Mouse (Mus musculus) hindbrain, embryonic 12.5 days (tissue): Measurements from ENCODE around the gene Gm11554. TPM values are rescaled to one million over a fixed set of nuclear protein-coding genes. Genes with fewer than 3 reads are reported as not detected.

ENCODE experiments used
- ATAC-seq: fragments of 200-750 bp; cut with Nextera tagmentation; 2 replicates; pipeline ENCODE4 v1.8.0; 2017; ENCODE audit warnings: moderate TSS enrichment; ENCODE audit not compliant: low FRiP score
- H3K27ac ChIP-seq: fragments of 300-500 bp; sonication (generic); 2 replicates; pipeline ENCODE4 v1.5.1; 2016; ENCODE audit warnings: mild to moderate bottlenecking
- H3K27me3 ChIP-seq: fragments of 300-500 bp; sonication (generic); 2 replicates; pipeline ENCODE4 v1.6.1; 2016; ENCODE audit warnings: mild to moderate bottlenecking
- H3K36me3 ChIP-seq: fragments of 300-500 bp; sonication (generic); 2 replicates; pipeline ENCODE4 v1.6.1; 2016; ENCODE audit warnings: mild to moderate bottlenecking
- H3K4me1 ChIP-seq: fragments of 300-500 bp; sonication (generic); 2 replicates; pipeline ENCODE4 v1.6.1; 2016
- H3K4me2 ChIP-seq: fragments of 300-500 bp; sonication (generic); replicated peaks from 2 replicates; pipeline ENCODE4 v1.6.1; 2016; ENCODE audit warnings: mild to moderate bottlenecking
- H3K4me3 ChIP-seq: fragments of 300-500 bp; sonication (generic); 2 replicates; pipeline ENCODE4 v1.5.1; 2016; ENCODE audit warnings: mild to moderate bottlenecking
- H3K9ac ChIP-seq: fragments of 300-500 bp; sonication (generic); 2 replicates; pipeline ENCODE4 v1.6.1; 2016; ENCODE audit warnings: mild to moderate bottlenecking, moderate library complexity
- H3K9me3 ChIP-seq: fragments of 300-500 bp; sonication (generic); replicated peaks from 2 replicates; pipeline ENCODE4 v1.6.1; 2016; ENCODE audit warnings: mild to moderate bottlenecking
- WGBS: fragments of 180-500 bp; shearing (Covaris S2); methylation state at CpG from one replicate; pipeline ENCODE4 v1.1.7; 2016; 5-methylcytosine and 5-hydroxymethylcytosine counted together
- polyA plus RNA-seq: library from polyadenylated mRNA; unstranded; fragments of >200 nt; fragmentation: Nextera tagmentation; extraction: Ambion mirVana; gene quantifications from 2 replicates; pipeline ENCODE4 v1.2.1, GENCODE M21; 2016

The Gm11554 gene
- polyA plus RNA-seq, 1 experiment from 2014 or later = not detected

DNA sequence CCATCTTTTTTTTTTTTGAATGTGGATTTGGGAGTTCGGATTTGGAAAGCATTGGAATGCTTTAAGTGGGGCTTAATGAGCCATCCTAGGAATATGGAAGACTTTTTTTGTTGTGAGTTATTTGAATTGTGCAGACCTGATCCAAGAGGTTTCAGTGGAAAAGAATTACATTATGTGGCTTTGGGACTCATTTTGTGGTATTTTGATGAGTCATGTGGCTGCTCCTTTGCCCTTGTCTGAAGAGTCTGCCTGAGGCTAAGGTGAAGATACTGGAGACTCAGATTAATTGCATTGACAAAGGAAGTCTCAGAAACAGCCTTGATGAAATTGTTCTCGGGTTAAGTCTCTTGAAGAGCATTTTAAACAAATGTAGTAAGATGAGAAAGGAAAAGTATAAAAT lies 35.8 kb downstream of the Gm11554 start:
- Histone ChIP-seq H3K9ac (no peak overlapping the region), H3K4me1 (no peaks in the 10 kb centered on the region), H3K4me3 (no peak overlapping the region), H3K9me3 (no peaks in the 10 kb centered on the region), H3K27ac (no peak overlapping the region), H3K27me3 (no peaks in the 10 kb centered on the region), H3K36me3 (no peaks in the 10 kb centered on the region), H3K4me2 (no peak overlapping the region)
- 89% methylated on average over 2 of the region's 2 CpGs for WGBS
- ATAC-seq = no peak

DNA sequence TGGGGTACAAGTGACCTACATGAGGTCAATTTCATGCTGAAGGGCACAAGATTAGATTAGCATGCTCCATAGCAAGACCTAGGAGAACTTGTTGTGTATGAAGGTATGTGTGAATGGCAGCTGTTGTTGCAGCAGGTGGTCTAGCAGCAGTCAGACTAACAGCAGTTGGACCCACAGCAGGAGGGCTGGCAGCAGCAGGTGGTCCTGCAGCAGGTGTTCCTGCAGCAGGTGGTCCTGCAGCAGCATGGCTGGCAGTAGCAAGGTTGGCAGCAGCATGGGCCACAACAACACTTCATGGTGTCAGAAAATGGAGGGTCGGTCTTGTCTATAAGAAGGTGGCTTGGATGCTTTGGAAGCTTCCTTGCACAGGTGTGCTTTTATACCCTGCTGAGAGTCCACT lies 45.4 kb downstream of the Gm11554 start:
- H3K4me2 ChIP-seq = no peak overlapping the region
- no peaks in the 10 kb centered on the region for H3K27me3 ChIP-seq
- H3K27ac ChIP-seq = no peak overlapping the region
- no peaks in the 10 kb centered on the region for H3K36me3 ChIP-seq
- no peaks in the 10 kb centered on the region for H3K4me1 ChIP-seq
- WGBS = 95% methylated on average over 1 of the region's 1 CpGs
- H3K9ac ChIP-seq = no peak overlapping the region
- H3K4me3 ChIP-seq = no peak overlapping the region
- ATAC-seq = no peak
- H3K9me3 ChIP-seq = no peaks in the 10 kb centered on the region; the same call in 1 of the 2 replicates

Other genes with a start within 250 kb of the Gm11554 start
- not detected in 2 replicates for gene Krtap3-2, start 247.6 kb downstream of the Gm11554 start, polyA plus RNA-seq
- gene Gm11939, start 245.0 kb downstream of the Gm11554 start, polyA plus RNA-seq = not detected in 2 replicates
- not detected in 2 replicates for gene Krtap3-1, start 237.8 kb downstream of the Gm11554 start, polyA plus RNA-seq
- not detected in 2 replicates for gene Krtap1-5, start 223.4 kb downstream of the Gm11554 start, polyA plus RNA-seq
- gene Krtap1-4, start 220.8 kb downstream of the Gm11554 start, polyA plus RNA-seq = not detected in 2 replicates
- not detected in 2 replicates for gene Krtap1-3, start 213.1 kb downstream of the Gm11554 start, polyA plus RNA-seq
- not detected in 2 replicates for gene Krtap9-3, start 206.3 kb downstream of the Gm11554 start, polyA plus RNA-seq
- not detected in 2 replicates for gene Gm11938, start 201.1 kb downstream of the Gm11554 start, polyA plus RNA-seq
- gene Gm11937, start 194.3 kb downstream of the Gm11554 start, polyA plus RNA-seq = not detected in 2 replicates
- gene Krtap2-4, start 189.6 kb downstream of the Gm11554 start, polyA plus RNA-seq = not detected in 2 replicates
- not detected in 2 replicates for gene Gm11562, start 184.0 kb downstream of the Gm11554 start, polyA plus RNA-seq
- gene Krtap4-1, start 176.2 kb downstream of the Gm11554 start, polyA plus RNA-seq = not detected in 2 replicates
- not detected in 2 replicates for gene Krtap4-2, start 169.4 kb downstream of the Gm11554 start, polyA plus RNA-seq
- gene Krtap4-7, start 160.4 kb downstream of the Gm11554 start, polyA plus RNA-seq = not detected in 2 replicates
- not detected in 2 replicates for gene Gm11555, start 154.2 kb downstream of the Gm11554 start, polyA plus RNA-seq
- gene Gm11563, start 145.5 kb downstream of the Gm11554 start, polyA plus RNA-seq = not detected in 2 replicates
- gene Krtap4-6, start 138.5 kb downstream of the Gm11554 start, polyA plus RNA-seq = not detected in 2 replicates
- gene Gm14190, start 113.7 kb downstream of the Gm11554 start, polyA plus RNA-seq = not detected in 2 replicates
- gene Gm14180, start 70.2 kb downstream of the Gm11554 start, polyA plus RNA-seq = not detected in 2 replicates
- gene Gm11595, start 31.5 kb downstream of the Gm11554 start, polyA plus RNA-seq = not detected in 2 replicates
- gene Krtap4-8, start 23.7 kb downstream of the Gm11554 start, polyA plus RNA-seq = not detected in 2 replicates
- gene Krtap4-9, start 19.2 kb downstream of the Gm11554 start, polyA plus RNA-seq = not detected in 2 replicates
- not detected in 2 replicates for gene Gm11596, start 11.0 kb downstream of the Gm11554 start, polyA plus RNA-seq
- gene Gm11569, start 5.5 kb downstream of the Gm11554 start, polyA plus RNA-seq = not detected in 2 replicates
- not detected in 2 replicates for gene Krtap4-13, start 5.4 kb upstream of the Gm11554 start, polyA plus RNA-seq
- not detected in 2 replicates for gene Gm11564, start 11.2 kb upstream of the Gm11554 start, polyA plus RNA-seq
- not detected in 2 replicates for gene 2300003K06Rik, start 33.6 kb upstream of the Gm11554 start, polyA plus RNA-seq
- gene Krtap4-16, start 47.2 kb upstream of the Gm11554 start, polyA plus RNA-seq = not detected in 2 replicates
- not detected in 2 replicates for gene Gm11568, start 53.5 kb upstream of the Gm11554 start, polyA plus RNA-seq
- not detected in 2 replicates for gene Gm11559, start 60.0 kb upstream of the Gm11554 start, polyA plus RNA-seq
- not detected in 2 replicates for gene Krtap9-1, start 68.9 kb upstream of the Gm11554 start, polyA plus RNA-seq
- gene Gm11567, start 74.7 kb upstream of the Gm11554 start, polyA plus RNA-seq = not detected in 2 replicates
- not detected in 2 replicates for gene Krtap31-1, start 103.5 kb upstream of the Gm11554 start, polyA plus RNA-seq
- not detected in 2 replicates for gene Gm11565, start 110.3 kb upstream of the Gm11554 start, polyA plus RNA-seq
- not detected in 2 replicates for gene Krtap31-2, start 131.8 kb upstream of the Gm11554 start, polyA plus RNA-seq
- not detected in 2 replicates for gene Krtap9-5, start 144.0 kb upstream of the Gm11554 start, polyA plus RNA-seq
- gene Krtap29-1, start 174.6 kb upstream of the Gm11554 start, polyA plus RNA-seq = not detected in 2 replicates
- gene Krtap16-1, start 182.2 kb upstream of the Gm11554 start, polyA plus RNA-seq = not detected in 2 replicates
- not detected in 2 replicates for gene Krtap17-1, start 189.5 kb upstream of the Gm11554 start, polyA plus RNA-seq
- gene Krt33a, start 211.8 kb upstream of the Gm11554 start, polyA plus RNA-seq = not detected in 2 replicates
- gene Krt33b, start 225.4 kb upstream of the Gm11554 start, polyA plus RNA-seq = 0.14 TPM in 1 of 2 replicates, not detected in the other
- not detected in 2 replicates for gene Krt34, start 237.1 kb upstream of the Gm11554 start, polyA plus RNA-seq
- gene Krt31, start 246.1 kb upstream of the Gm11554 start, polyA plus RNA-seq = not detected in 2 replicates